Mouse (Mus musculus): ENCODE data around the gene B9d2.

Gene B9d2

GRCm38 (mm10) chr7:25680514-25681258 is at the start of gene B9d2:
B9d2 (plus strand) TSS chr7:25680780.
- peak; percentile 98 for DNase-seq

- no peak for DNase-seq
Measured at GRCm38 (mm10) chr7:25632679-25633078, 47.9 kb upstream of the B9d2 start.

- DNase-seq = peak in 1 of 2 experiments; percentile 39
Measured at GRCm38 (mm10) chr7:25636373-25636772, 44.2 kb upstream of the B9d2 start.

GRCm38 (mm10) chr7:25637099-25637498 is 43.5 kb upstream of the B9d2 start:
- DNase-seq = no peak

- peak; percentile 67 to 75 for DNase-seq
Measured at GRCm38 (mm10) chr7:25639754-25640153, 40.8 kb upstream of the B9d2 start.

- peak; percentile 36 to 52 for DNase-seq
Measured at GRCm38 (mm10) chr7:25644136-25644535, 36.4 kb upstream of the B9d2 start.

- DNase-seq = peak; percentile 70 to 73
Measured at GRCm38 (mm10) chr7:25644631-25645030, 35.9 kb upstream of the B9d2 start.

- DNase-seq = peak in 1 of 2 experiments; percentile 25
Measured at GRCm38 (mm10) chr7:25645074-25645473, 35.5 kb upstream of the B9d2 start.

- no peak for DNase-seq
Measured at GRCm38 (mm10) chr7:25647574-25648123, 32.9 kb upstream of the B9d2 start.

- DNase-seq = no peak
Measured at GRCm38 (mm10) chr7:25649839-25650238, 30.7 kb upstream of the B9d2 start.

GRCm38 (mm10) chr7:25651281-25651680 is 29.3 kb upstream of the B9d2 start:
- no peak for DNase-seq

GRCm38 (mm10) chr7:25652244-25652759 is 28.3 kb upstream of the B9d2 start:
- DNase-seq = no peak

- DNase-seq = peak; percentile 74
Measured at GRCm38 (mm10) chr7:25655601-25656428, 24.8 kb upstream of the B9d2 start.

- DNase-seq = peak; percentile 48 to 63
Measured at GRCm38 (mm10) chr7:25657785-25658184, 22.8 kb upstream of the B9d2 start.

- peak; percentile 100 for DNase-seq
Measured at GRCm38 (mm10) chr7:25658657-25659472, 21.7 kb upstream of the B9d2 start, which contains the start of the genes Bckdha and Exosc5. Bckdha (minus strand) TSS chr7:25658981. Exosc5 (plus strand) TSS chr7:25659164.

GRCm38 (mm10) chr7:25666381-25666780 is 14.2 kb upstream of the B9d2 start:
- no peak for DNase-seq

- no peak for DNase-seq
Measured at GRCm38 (mm10) chr7:25669158-25669557, 11.4 kb upstream of the B9d2 start.

- DNase-seq = no peak
Measured at GRCm38 (mm10) chr7:25669631-25670030, 10.9 kb upstream of the B9d2 start.

- no peak for DNase-seq
Measured at GRCm38 (mm10) chr7:25670096-25670495, 10.5 kb upstream of the B9d2 start.

GRCm38 (mm10) chr7:25671686-25672085 is 8.9 kb upstream of the B9d2 start:
- DNase-seq = no peak

- no peak for DNase-seq
Measured at GRCm38 (mm10) chr7:25672442-25672841, 8.1 kb upstream of the B9d2 start.

GRCm38 (mm10) chr7:25674297-25674696 is 6.3 kb upstream of the B9d2 start:
- DNase-seq = no peak
